Mouse (Mus musculus) layer of hippocampus, postnatal 36 days (tissue): ENCODE measurements around the gene Srrm4. TPM values are rescaled to one million over a fixed set of nuclear protein-coding genes. Genes with fewer than 3 reads are reported as not detected.

Experiments
- DNase-seq, 2 experiments: peaks; one replicate each; pipeline ENCODE4 v3.0.0; 2022
- total RNA-seq, 2 experiments: library from RNA; stranded (reverse); gene quantifications; 2 replicates each; pipeline ENCODE4 v1.2.3; 2021

The Srrm4 gene
- total RNA-seq, 2 experiments from 2014 or later: 28.2 to 34.2 TPM

DNA sequence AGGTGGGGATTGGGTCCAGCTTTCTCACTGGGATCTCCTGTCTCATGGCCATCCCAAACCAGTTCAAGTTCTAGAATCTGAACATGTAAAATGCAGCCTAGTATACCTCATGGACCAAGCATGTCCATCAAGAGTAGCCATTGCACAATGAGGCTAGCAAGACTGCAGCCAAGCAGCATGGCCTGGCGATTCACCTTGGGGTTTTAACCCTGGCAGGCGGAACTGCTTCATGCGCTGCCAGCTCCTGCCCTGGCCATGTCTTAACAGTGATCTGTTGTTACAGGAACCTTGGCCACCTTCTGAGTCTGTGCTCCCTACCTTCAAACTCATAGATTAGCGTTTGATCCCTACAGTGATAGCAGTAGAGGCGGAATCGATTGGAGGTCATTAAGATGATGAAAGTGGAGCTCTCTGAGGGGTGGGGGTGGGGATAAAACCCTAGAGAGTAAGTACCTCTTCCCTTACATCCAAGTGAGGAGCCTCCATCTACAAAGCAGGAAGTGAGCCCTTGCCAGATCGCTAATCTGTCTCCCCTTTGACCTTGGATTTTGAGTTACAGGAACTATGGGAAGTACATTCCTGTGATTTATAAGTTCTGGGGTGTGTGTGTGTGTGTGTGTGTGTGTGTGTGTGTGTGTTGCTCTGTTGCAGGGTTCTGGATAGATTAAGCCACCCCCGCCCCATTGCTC, 191.4 kb downstream of the Srrm4 start:
- no peak for DNase-seq

DNA sequence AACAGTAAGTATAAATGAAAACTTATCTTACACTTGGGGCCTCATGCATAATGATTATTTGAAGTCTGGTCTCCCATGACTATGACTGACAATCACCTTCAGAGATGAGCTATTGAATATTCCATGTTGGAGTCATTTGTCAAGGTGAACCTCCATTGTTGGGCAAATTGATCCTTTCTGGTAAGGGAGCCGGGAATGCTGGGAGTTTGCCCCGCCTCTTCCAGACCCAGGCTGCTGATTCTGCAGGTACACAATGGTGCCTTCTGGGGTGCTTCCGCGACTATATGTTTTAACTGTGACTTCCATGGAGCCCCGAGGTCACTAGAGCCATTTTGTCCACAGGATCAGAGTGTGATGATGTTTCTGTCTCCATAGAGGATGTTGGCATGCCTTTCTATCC, 195.5 kb downstream of the Srrm4 start:
- DNase-seq: no peak

DNA sequence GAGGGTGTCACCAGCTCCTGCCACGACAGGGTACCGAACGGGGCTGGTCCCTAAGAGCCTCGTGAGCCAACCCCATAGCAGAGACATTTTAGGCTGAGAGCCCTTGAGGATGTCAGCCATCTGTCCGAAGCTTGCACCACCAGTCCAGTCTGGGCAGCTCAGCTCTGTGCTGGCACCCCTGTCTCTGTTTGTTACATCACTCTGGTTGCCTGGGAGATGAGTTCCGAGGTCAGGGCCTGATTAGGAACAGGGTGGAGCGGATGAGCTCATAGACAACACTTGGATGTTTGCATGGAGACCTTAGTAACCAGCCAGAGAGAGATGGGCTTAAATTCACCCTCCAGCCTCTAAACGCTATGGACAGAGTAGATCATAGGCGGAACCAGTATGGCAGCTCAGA, 199.0 kb downstream of the Srrm4 start:
- no peak for DNase-seq

DNA sequence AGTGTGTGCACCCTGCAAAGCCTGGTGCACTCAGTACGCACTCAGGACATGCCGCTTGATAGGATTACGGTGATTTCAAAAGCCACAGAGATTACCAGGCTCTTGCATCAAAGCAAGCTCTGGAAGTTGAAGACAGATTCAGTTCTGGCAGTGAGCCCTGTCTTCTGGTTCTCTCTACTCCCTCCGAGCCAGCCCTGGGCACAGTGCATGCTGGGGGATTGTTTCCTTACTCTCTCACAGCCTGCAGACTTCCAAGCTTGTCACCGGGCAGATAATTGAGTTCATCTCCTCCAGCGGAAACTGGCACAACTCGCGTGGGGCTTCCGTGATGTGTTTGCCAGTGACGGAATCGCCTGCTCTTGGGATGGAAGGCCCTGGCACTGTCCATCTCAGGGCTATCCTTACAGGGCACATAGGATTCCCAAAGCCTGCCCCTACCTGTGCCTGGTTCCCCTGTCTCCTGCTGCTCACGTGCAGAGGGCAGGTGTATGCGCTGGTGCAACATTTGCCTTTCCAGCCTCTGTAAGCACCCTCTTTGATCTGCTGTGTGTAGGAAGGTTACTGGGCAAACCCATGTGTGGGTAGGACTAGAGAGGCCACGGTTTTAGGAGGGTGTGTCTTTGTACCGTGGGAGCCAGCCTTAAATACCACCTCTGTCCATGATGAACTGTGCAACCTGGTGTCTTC, 201.6 kb downstream of the Srrm4 start:
- DNase-seq: peak in 1 of 2 experiments; percentile 10

DNA sequence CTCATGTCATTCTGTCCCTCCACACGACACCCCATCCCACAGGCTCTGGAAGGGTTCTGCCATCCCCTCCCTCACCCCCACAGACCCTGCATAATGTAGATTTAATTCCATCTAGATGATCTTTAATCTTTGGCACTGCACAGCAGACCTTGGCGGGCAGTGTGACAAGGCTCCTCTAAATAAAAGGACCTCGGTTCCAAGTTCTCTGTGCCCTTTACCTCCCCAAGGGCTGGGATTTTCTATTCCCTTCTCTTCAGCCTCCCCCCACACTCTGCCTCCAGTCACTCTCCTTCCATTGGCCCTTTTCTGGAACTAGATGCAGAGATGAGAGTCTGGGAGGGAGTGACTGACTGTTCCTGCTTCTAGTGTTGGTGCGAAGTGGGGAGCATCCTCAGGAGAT, 202.3 kb downstream of the Srrm4 start:
- DNase-seq: no peak

Other genes with a start within 250 kb of the Srrm4 start
- 10 to 100 TPM in 1 of 2 experiments, 1 to 10 TPM in 1; 8.2 to 13.9 TPM for gene Hspb8, start 169.0 kb downstream of the Srrm4 start, total RNA-seq